Mouse (Mus musculus): ENCODE measurements around the gene Fubp1. TPM values are rescaled to one million over a fixed set of nuclear protein-coding genes. Genes with fewer than 3 reads are reported as not detected.

The Fubp1 gene
- 406 and 417 TPM in 2 replicates for polyA plus RNA-seq (2011; ENCODE audit: insufficient read depth, insufficient read length, low read depth, missing spikeins)

GRCm38 (mm10) chr3:152209967-152210634 lies at the start of gene Fubp1, which contains the start of gene Dnajb4:
Fubp1 (plus strand) TSS chr3:152210422.
Dnajb4 (minus strand) TSS chr3:152210302.
- peaks cover 29% of the 10 kb centered on the region for H3K36me3 ChIP-seq (ENCODE audit: control insufficient read depth, insufficient read depth, low read length, poor library complexity, severe bottlenecking)
- H3K4me3 ChIP-seq (ENCODE audit: low read depth, low read length) = peak within 1 kb of the TSS; percentile 99
- H3K9ac ChIP-seq (ENCODE audit: low read depth, poor library complexity, severe bottlenecking) = peak within 1 kb of the TSS; percentile 98
- no peaks in the 10 kb centered on the region for H3K9me3 ChIP-seq (replicated peaks; ENCODE audit: control insufficient read depth, insufficient read depth, low read length, poor library complexity, severe bottlenecking)
- no peak for TF ChIP-seq CTCF (IDR thresholded peaks at IDR 0.05; ENCODE audit: low read depth, low read length)
- peak; percentile 49 for TF ChIP-seq POLR2A (IDR thresholded peaks at IDR 0.05; ENCODE audit: insufficient read depth, low read length)
- TF ChIP-seq EP300 (IDR thresholded peaks at IDR 0.05; ENCODE audit: insufficient read depth, low read depth, low read length) = 0 out of 2 replicates have a peak, but pooled peaks have one; percentile 26
- H3K27me3 ChIP-seq (ENCODE audit: control insufficient read depth, insufficient read depth, low read length, poor library complexity, severe bottlenecking) = no peaks in the 10 kb centered on the region
- peaks cover under 1% of the 10 kb centered on the region for H3K4me1 ChIP-seq (ENCODE audit: control insufficient read depth, insufficient read depth, low read length)
- peak within 1 kb of the TSS; percentile 74 for H3K27ac ChIP-seq (ENCODE audit: insufficient read depth, low read length)

GRCm38 (mm10) chr3:152160607-152161006 lies 49.6 kb upstream of the Fubp1 start:
- Histone ChIP-seq H3K4me1 (ENCODE audit: control insufficient read depth, insufficient read depth, low read length) (peaks cover 2% of the 10 kb centered on the region), H3K9me3 (replicated peaks; ENCODE audit: control insufficient read depth, insufficient read depth, low read length, poor library complexity, severe bottlenecking) (no peaks in the 10 kb centered on the region), H3K9ac (ENCODE audit: low read depth, poor library complexity, severe bottlenecking) (no peak overlapping the region), H3K36me3 (ENCODE audit: control insufficient read depth, insufficient read depth, low read length, poor library complexity, severe bottlenecking) (no peaks in the 10 kb centered on the region), H3K4me3 (ENCODE audit: low read depth, low read length) (no peak overlapping the region), H3K27me3 (ENCODE audit: control insufficient read depth, insufficient read depth, low read length, poor library complexity, severe bottlenecking) (no peaks in the 10 kb centered on the region), H3K27ac (ENCODE audit: insufficient read depth, low read length) (no peak overlapping the region)
- TF ChIP-seq EP300 (IDR thresholded peaks at IDR 0.05; ENCODE audit: insufficient read depth, low read depth, low read length) (no peak), CTCF (IDR thresholded peaks at IDR 0.05; ENCODE audit: low read depth, low read length) (no peak), POLR2A (IDR thresholded peaks at IDR 0.05; ENCODE audit: insufficient read depth, low read length) (no peak)

- no peak overlapping the region for H3K9ac ChIP-seq (ENCODE audit: low read depth, poor library complexity, severe bottlenecking)
- H3K4me1 ChIP-seq (ENCODE audit: control insufficient read depth, insufficient read depth, low read length) = no peaks in the 10 kb centered on the region
- H3K4me3 ChIP-seq (ENCODE audit: low read depth, low read length) = no peak overlapping the region
- H3K27me3 ChIP-seq (ENCODE audit: control insufficient read depth, insufficient read depth, low read length, poor library complexity, severe bottlenecking) = no peaks in the 10 kb centered on the region
- H3K9me3 ChIP-seq (replicated peaks; ENCODE audit: control insufficient read depth, insufficient read depth, low read length, poor library complexity, severe bottlenecking) = no peaks in the 10 kb centered on the region
- H3K27ac ChIP-seq (ENCODE audit: insufficient read depth, low read length) = no peak overlapping the region
- no peaks in the 10 kb centered on the region for H3K36me3 ChIP-seq (ENCODE audit: control insufficient read depth, insufficient read depth, low read length, poor library complexity, severe bottlenecking)
- TF ChIP-seq CTCF (IDR thresholded peaks at IDR 0.05; ENCODE audit: low read depth, low read length) = no peak
- no peak for TF ChIP-seq EP300 (IDR thresholded peaks at IDR 0.05; ENCODE audit: insufficient read depth, low read depth, low read length)
- no peak for TF ChIP-seq POLR2A (IDR thresholded peaks at IDR 0.05; ENCODE audit: insufficient read depth, low read length)
Observed at GRCm38 (mm10) chr3:152163320-152163719, 46.9 kb upstream of the Fubp1 start.

- Histone ChIP-seq H3K27me3 (ENCODE audit: control insufficient read depth, insufficient read depth, low read length, poor library complexity, severe bottlenecking) (no peaks in the 10 kb centered on the region), H3K9ac (ENCODE audit: low read depth, poor library complexity, severe bottlenecking) (peak overlapping the region; percentile 15; the same call in 1 of the 2 replicates), H3K4me1 (ENCODE audit: control insufficient read depth, insufficient read depth, low read length) (no peaks in the 10 kb centered on the region), H3K4me3 (ENCODE audit: low read depth, low read length) (peak overlapping the region; percentile 57), H3K36me3 (ENCODE audit: control insufficient read depth, insufficient read depth, low read length, poor library complexity, severe bottlenecking) (no peaks in the 10 kb centered on the region), H3K9me3 (replicated peaks; ENCODE audit: control insufficient read depth, insufficient read depth, low read length, poor library complexity, severe bottlenecking) (no peaks in the 10 kb centered on the region), H3K27ac (ENCODE audit: insufficient read depth, low read length) (peak overlapping the region; percentile 86)
- no peak for TF ChIP-seq EP300 (IDR thresholded peaks at IDR 0.05; ENCODE audit: insufficient read depth, low read depth, low read length)
- TF ChIP-seq CTCF (IDR thresholded peaks at IDR 0.05; ENCODE audit: low read depth, low read length) = no peak
- TF ChIP-seq POLR2A (IDR thresholded peaks at IDR 0.05; ENCODE audit: insufficient read depth, low read length) = no peak
Observed at GRCm38 (mm10) chr3:152165014-152165350, 45.2 kb upstream of the Fubp1 start.

- Histone ChIP-seq H3K27ac (ENCODE audit: insufficient read depth, low read length) (peak overlapping the region; percentile 86), H3K9me3 (replicated peaks; ENCODE audit: control insufficient read depth, insufficient read depth, low read length, poor library complexity, severe bottlenecking) (no peaks in the 10 kb centered on the region), H3K36me3 (ENCODE audit: control insufficient read depth, insufficient read depth, low read length, poor library complexity, severe bottlenecking) (no peaks in the 10 kb centered on the region), H3K4me3 (ENCODE audit: low read depth, low read length) (peak overlapping the region; percentile 79), H3K4me1 (ENCODE audit: control insufficient read depth, insufficient read depth, low read length) (no peaks in the 10 kb centered on the region), H3K9ac (ENCODE audit: low read depth, poor library complexity, severe bottlenecking) (peak overlapping the region; percentile 40), H3K27me3 (ENCODE audit: control insufficient read depth, insufficient read depth, low read length, poor library complexity, severe bottlenecking) (no peaks in the 10 kb centered on the region)
- TF ChIP-seq EP300 (IDR thresholded peaks at IDR 0.05; ENCODE audit: insufficient read depth, low read depth, low read length) = peak; percentile 94
- no peak for TF ChIP-seq POLR2A (IDR thresholded peaks at IDR 0.05; ENCODE audit: insufficient read depth, low read length)
Observed at GRCm38 (mm10) chr3:152165351-152166098, 44.7 kb upstream of the Fubp1 start.

GRCm38 (mm10) chr3:152166099-152166423 lies 44.2 kb upstream of the Fubp1 start, which contains the start of gene Gipc2:
Gipc2 (minus strand) TSS chr3:152166230.
- Histone ChIP-seq H3K9ac (ENCODE audit: low read depth, poor library complexity, severe bottlenecking) (peak within 1 kb of the TSS; percentile 40), H3K9me3 (replicated peaks; ENCODE audit: control insufficient read depth, insufficient read depth, low read length, poor library complexity, severe bottlenecking) (no peaks in the 10 kb centered on the region), H3K4me1 (ENCODE audit: control insufficient read depth, insufficient read depth, low read length) (no peaks in the 10 kb centered on the region), H3K27ac (ENCODE audit: insufficient read depth, low read length) (peak within 1 kb of the TSS; percentile 86), H3K4me3 (ENCODE audit: low read depth, low read length) (peak within 1 kb of the TSS; percentile 79), H3K36me3 (ENCODE audit: control insufficient read depth, insufficient read depth, low read length, poor library complexity, severe bottlenecking) (no peaks in the 10 kb centered on the region), H3K27me3 (ENCODE audit: control insufficient read depth, insufficient read depth, low read length, poor library complexity, severe bottlenecking) (no peaks in the 10 kb centered on the region)
- TF ChIP-seq CTCF (IDR thresholded peaks at IDR 0.05; ENCODE audit: low read depth, low read length) (no peak), POLR2A (IDR thresholded peaks at IDR 0.05; ENCODE audit: insufficient read depth, low read length) (no peak), EP300 (IDR thresholded peaks at IDR 0.05; ENCODE audit: insufficient read depth, low read depth, low read length) (no peak)

Data from ES-Bruce4 (cell line).